Mouse (Mus musculus): ENCODE results near the gene Nr2c2ap. TPM values are rescaled to one million over a fixed set of nuclear protein-coding genes. Genes with fewer than 3 reads are reported as not detected.

Gene Nr2c2ap
- polyA plus RNA-seq, 1 experiment: 17.2 TPM

- TF ChIP-seq GATA1 (IDR thresholded peaks at IDR 0.05; ENCODE audit: low read length): no peak
Measured at GRCm38 (mm10) chr8:70172043-70172681, 41.0 kb downstream of the Nr2c2ap start, which contains the start of gene Tmem161a. Gene Tmem161a (plus strand): TSS chr8:70172356.

- no peak for TF ChIP-seq GATA1 (IDR thresholded peaks at IDR 0.05; ENCODE audit: low read length)
Measured at GRCm38 (mm10) chr8:70173320-70173719, 42.2 kb downstream of the Nr2c2ap start.

GRCm38 (mm10) chr8:70174079-70174478 lies 42.9 kb downstream of the Nr2c2ap start:
- no peak for TF ChIP-seq GATA1 (IDR thresholded peaks at IDR 0.05; ENCODE audit: low read length)

DNA sequence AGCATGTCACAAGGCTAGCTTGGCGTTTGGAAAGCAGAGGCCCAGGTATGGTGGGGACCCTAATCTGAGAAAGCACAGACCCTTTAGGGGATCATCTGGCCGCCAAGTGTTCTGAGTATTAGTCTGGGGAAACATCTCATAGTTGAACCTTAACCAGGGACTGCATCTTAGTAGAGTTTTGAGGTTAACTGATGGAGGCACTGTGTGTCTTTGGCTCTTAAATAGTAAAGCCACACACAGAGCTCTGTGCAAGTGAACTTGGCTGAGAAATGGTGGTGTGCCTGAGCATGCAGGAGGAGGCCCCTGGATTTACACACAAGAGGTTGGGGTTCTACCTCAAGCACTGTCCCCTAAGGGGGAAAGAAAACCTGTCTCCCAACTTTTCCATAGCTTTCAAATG lies 47.1 kb downstream of the Nr2c2ap start:
- no peak for TF ChIP-seq GATA1 (IDR thresholded peaks at IDR 0.05; ENCODE audit: low read length)

DNA sequence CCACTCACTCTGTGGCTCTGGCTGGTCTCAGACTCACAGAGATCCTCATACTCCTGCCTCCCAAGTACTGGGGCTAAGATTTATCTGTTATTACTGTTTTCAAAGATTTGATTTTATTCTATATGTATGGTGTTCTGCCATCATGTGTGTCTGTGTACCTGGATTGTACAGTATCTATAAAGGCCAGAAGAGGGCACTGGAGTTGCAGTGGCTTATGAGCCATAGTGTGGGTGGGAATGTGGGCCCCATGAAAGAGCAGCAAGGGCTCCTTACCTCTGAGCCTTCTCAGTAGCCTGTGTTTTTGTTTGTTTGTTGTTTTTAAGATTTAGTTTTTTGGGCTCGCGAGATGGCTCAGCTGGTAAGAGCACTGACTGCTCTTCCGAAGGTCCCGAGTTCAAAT lies 47.9 kb downstream of the Nr2c2ap start:
- TF ChIP-seq GATA1 (IDR thresholded peaks at IDR 0.05; ENCODE audit: low read length): no peak

GRCm38 (mm10) chr8:70181212-70181902 lies 50.2 kb downstream of the Nr2c2ap start:
- TF ChIP-seq GATA1 (IDR thresholded peaks at IDR 0.05; ENCODE audit: low read length): no peak

DNA sequence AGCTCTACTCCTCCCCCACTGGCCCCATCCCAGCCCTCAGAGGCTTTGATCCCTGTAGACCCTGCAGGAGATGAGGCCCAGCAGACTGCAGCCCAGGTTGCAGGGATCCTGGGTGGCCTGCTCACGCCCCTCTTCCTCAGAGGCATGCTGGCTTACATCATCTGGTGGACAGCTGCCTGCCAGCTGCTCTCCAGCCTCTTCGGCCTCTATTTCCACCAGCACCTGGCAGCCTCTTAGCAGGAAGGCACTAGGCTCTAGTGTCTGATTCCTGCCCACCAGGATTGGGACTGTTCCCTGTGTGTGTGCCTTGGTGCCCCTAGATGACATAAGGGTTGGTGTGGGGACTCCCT lies 50.7 kb downstream of the Nr2c2ap start:
- TF ChIP-seq GATA1 (IDR thresholded peaks at IDR 0.05; ENCODE audit: low read length): no peak

DNA sequence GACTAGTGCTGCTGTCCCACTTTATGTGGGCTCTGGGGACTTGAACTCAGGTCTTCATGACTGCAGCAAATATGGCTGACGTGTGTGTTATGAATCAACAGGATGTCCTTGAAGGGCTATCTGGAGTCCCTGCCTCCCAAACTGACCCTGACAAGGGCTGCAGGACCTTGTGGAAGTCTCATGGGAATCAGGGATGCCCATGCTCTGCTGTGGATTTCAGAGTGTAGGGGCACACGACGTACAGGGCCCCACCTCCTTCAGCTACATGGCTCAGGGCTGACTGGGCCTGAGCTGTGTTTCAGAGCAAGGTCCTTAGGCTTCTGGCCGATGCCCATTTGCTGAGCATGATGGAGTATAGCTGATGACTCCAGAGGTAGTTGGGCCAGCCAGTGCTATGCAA lies 52.1 kb downstream of the Nr2c2ap start:
- no peak for TF ChIP-seq GATA1 (IDR thresholded peaks at IDR 0.05; ENCODE audit: low read length)

Other genes starting within 250 kb of the Nr2c2ap start
- 0.02 and 0.03 TPM in 2 replicates for gene Cilp2, start 243.6 kb upstream of the Nr2c2ap start, polyA plus RNA-seq (2012)
- gene Tssk6, start 229.1 kb upstream of the Nr2c2ap start, polyA plus RNA-seq (2012): 0.13 and 0.17 TPM in 2 replicates
- 148 and 187 TPM in 2 replicates for gene Ndufa13, start 228.8 kb upstream of the Nr2c2ap start, polyA plus RNA-seq (2012)
- gene Yjefn3, start 228.6 kb upstream of the Nr2c2ap start, polyA plus RNA-seq (2012): 4.4 and 7.0 TPM in 2 replicates
- 79.8 and 115 TPM in 2 replicates for gene Gatad2a, start 134.9 kb upstream of the Nr2c2ap start, polyA plus RNA-seq (2012)
- 44.0 and 45.1 TPM in 2 replicates for gene Mau2, start 88.6 kb upstream of the Nr2c2ap start, polyA plus RNA-seq (2012)
- gene Sugp1, start 88.5 kb upstream of the Nr2c2ap start, polyA plus RNA-seq (2012): 48.9 and 53.3 TPM in 2 replicates
- gene Tm6sf2, start 58.4 kb upstream of the Nr2c2ap start, polyA plus RNA-seq (2012): 0.08 TPM in 1 of 2 replicates, not detected in the other
- not detected in 2 replicates for gene Hapln4, start 47.9 kb upstream of the Nr2c2ap start, polyA plus RNA-seq (2012)
- not detected in 2 replicates for gene Ncan, start 10.5 kb upstream of the Nr2c2ap start, polyA plus RNA-seq (2012)
- 3.2 and 6.5 TPM in 2 replicates for gene Rfxank, start 7.8 kb downstream of the Nr2c2ap start, polyA plus RNA-seq (2012)
- gene Borcs8, start 8.2 kb downstream of the Nr2c2ap start, polyA plus RNA-seq (2012): 20.5 and 52.7 TPM in 2 replicates
- 2.7 and 3.6 TPM in 2 replicates for gene Mef2b, start 8.4 kb downstream of the Nr2c2ap start, polyA plus RNA-seq (2012)
- gene Tmem161a, start 41.0 kb downstream of the Nr2c2ap start, polyA plus RNA-seq (2012): 130 and 149 TPM in 2 replicates
- 18.7 and 20.1 TPM in 2 replicates for gene Slc25a42, start 81.0 kb downstream of the Nr2c2ap start, polyA plus RNA-seq (2012)
- 21.8 and 26.2 TPM in 2 replicates for gene Sugp2, start 102.9 kb downstream of the Nr2c2ap start, polyA plus RNA-seq (2012)
- 24.5 and 26.2 TPM in 2 replicates for gene Armc6, start 103.1 kb downstream of the Nr2c2ap start, polyA plus RNA-seq (2012)
- gene Homer3, start 151.5 kb downstream of the Nr2c2ap start, polyA plus RNA-seq (2012): 34.3 and 37.1 TPM in 2 replicates
- 41.5 and 54.5 TPM in 2 replicates for gene Ddx49, start 171.2 kb downstream of the Nr2c2ap start, polyA plus RNA-seq (2012)
- gene Cope, start 171.2 kb downstream of the Nr2c2ap start, polyA plus RNA-seq (2012): 311 and 375 TPM in 2 replicates
- gene Cers1, start 184.4 kb downstream of the Nr2c2ap start, polyA plus RNA-seq (2012): not detected in 2 replicates
- gene Gdf1, start 198.5 kb downstream of the Nr2c2ap start, polyA plus RNA-seq (2012): not detected in 2 replicates
- gene Upf1, start 221.9 kb downstream of the Nr2c2ap start, polyA plus RNA-seq (2012): 126 and 139 TPM in 2 replicates
- gene Comp, start 242.2 kb downstream of the Nr2c2ap start, polyA plus RNA-seq (2012): 0.28 and 0.29 TPM in 2 replicates

All from G1E-ER4 (cell line).